Mouse (Mus musculus) thymus, adult 2 months (tissue): Measurements from ENCODE around the gene Gpr88. TPM values are rescaled to one million over a fixed set of nuclear protein-coding genes. Genes with fewer than 3 reads are reported as not detected.

Source experiments
- DNase-seq: peaks from one replicate; pipeline ENCODE4 v3.0.0; 2021
- H3K27ac ChIP-seq: fragments of 200-500 bp; 2 replicates; pipeline ENCODE4 v1.5.1; 2012; ENCODE audit warnings: low read length, control low read depth; ENCODE audit not compliant: control insufficient read depth, insufficient read depth
- H3K27me3 ChIP-seq: fragments of 200-500 bp; 2 replicates; pipeline ENCODE4 v1.6.1; 2012; ENCODE audit warnings: mild to moderate bottlenecking, low read length, moderate library complexity, mixed read lengths; ENCODE audit not compliant: control insufficient read depth, insufficient read depth
- H3K36me3 ChIP-seq: fragments of 200-500 bp; 2 replicates; pipeline ENCODE4 v1.6.1; 2012; ENCODE audit warnings: mild to moderate bottlenecking, low read length, moderate library complexity; ENCODE audit not compliant: control insufficient read depth, insufficient read depth
- H3K4me1 ChIP-seq: fragments of 200-500 bp; replicated peaks from 2 replicates; pipeline ENCODE4 v1.6.1; 2012; ENCODE audit warnings: low read length; ENCODE audit not compliant: control insufficient read depth, insufficient read depth
- H3K4me3 ChIP-seq: fragments of 200-500 bp; 2 replicates; pipeline ENCODE4 v1.5.1; 2012; ENCODE audit warnings: mild to moderate bottlenecking, low read length, control low read depth, moderate library complexity; ENCODE audit not compliant: control insufficient read depth, insufficient read depth
- CTCF ChIP-seq: fragments of 200-500 bp; IDR thresholded peaks from 2 replicates; pipeline ENCODE4 v1.5.1; 2012; ENCODE audit warnings: mild to moderate bottlenecking, control low read depth, low read length, moderate library complexity, borderline replicate concordance; ENCODE audit not compliant: control insufficient read depth, poor library complexity, insufficient read depth; ENCODE audit errors: extremely low read depth
- POLR2A ChIP-seq: fragments of 200-500 bp; IDR thresholded peaks from 2 replicates; pipeline ENCODE4 v1.6.1; 2012; ENCODE audit warnings: mild to moderate bottlenecking, low read length, control low read depth, moderate library complexity; ENCODE audit not compliant: control insufficient read depth, poor library complexity, insufficient read depth; ENCODE audit errors: extremely low read depth
- WGBS: fragments of 180-500 bp; shearing (Covaris S2); methylation state at CpG from one replicate; pipeline ENCODE4 v1.1.7; 2018; 5-methylcytosine and 5-hydroxymethylcytosine counted together
- polyA plus RNA-seq: library from polyadenylated mRNA; depleted of rRNA; stranded (reverse); fragments of >200 nt; gene quantifications from 2 replicates; pipeline ENCODE4 v1.2.3, GENCODE M21; 2012; rRNA removed

The Gpr88 gene
- 0.94 and 1.1 TPM in 2 replicates for polyA plus RNA-seq

DNA sequence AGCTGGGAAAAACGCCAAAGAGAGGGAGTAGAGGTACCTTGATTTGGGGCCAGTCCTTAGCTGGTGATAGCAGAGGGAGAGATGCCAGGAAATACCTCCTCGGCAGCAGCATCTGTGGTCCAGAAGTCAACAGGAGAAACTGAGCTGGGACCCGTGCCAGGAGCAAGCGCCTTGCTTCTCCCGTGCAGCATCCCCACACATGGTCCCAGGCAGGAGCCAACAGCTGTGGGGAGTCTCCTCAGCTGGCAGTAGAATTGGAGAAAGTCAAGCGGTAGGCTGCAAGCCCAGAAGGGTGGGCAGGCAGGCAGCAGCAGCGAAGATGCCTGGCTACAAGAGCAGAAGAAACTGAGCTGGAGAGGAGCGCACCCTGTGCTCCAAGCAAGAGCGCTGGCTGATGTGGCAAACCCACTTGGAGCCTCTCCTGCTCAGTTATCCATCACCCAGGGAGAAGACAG is at the start of gene Gpr88:
TSS of gene Gpr88 (minus strand) at position 427 of the 455 bp plus-strand sequence.
- no peak within 1 kb of the TSS for H3K27ac ChIP-seq
- no peaks in the 10 kb centered on the region for H3K36me3 ChIP-seq
- H3K27me3 ChIP-seq: peaks cover 13% of the 10 kb centered on the region
- 18% methylated on average over 9 of the region's 9 CpGs for WGBS
- H3K4me3 ChIP-seq: 0 out of 2 replicates have a peak within 1 kb of the TSS, but pooled peaks have one; percentile 1
- TF ChIP-seq POLR2A (no peak), CTCF (no peak)
- no peak for DNase-seq
- H3K4me1 ChIP-seq: no peaks in the 10 kb centered on the region

DNA sequence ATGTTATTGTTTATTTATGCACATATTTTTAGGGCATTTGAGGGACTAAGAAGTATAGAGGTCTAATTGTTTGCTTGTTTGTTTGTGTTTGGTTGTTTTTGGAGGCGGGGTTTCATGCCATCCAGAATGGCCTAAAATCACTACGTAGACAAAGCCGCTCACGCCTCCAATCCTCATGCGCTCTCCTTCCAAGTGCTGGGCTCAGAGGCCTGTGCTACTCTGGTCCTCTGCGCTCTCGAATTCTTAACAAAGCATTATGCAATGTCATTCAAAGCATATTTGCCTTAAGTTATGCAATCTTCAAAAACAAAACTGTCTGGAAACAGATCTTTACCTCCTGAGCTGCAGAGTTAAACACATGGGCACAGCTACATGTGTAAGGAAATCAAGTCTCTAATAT is 49.3 kb upstream of the Gpr88 start:
- no peak overlapping the region for H3K27ac ChIP-seq
- TF ChIP-seq POLR2A (no peak), CTCF (no peak)
- H3K4me3 ChIP-seq: no peak overlapping the region
- DNase-seq: no peak
- WGBS: over 99% methylated on average over 7 of the region's 7 CpGs
- peaks cover 7% of the 10 kb centered on the region; the same call in 1 of the 2 replicates for H3K36me3 ChIP-seq
- H3K4me1 ChIP-seq: no peaks in the 10 kb centered on the region
- H3K27me3 ChIP-seq: no peaks in the 10 kb centered on the region

DNA sequence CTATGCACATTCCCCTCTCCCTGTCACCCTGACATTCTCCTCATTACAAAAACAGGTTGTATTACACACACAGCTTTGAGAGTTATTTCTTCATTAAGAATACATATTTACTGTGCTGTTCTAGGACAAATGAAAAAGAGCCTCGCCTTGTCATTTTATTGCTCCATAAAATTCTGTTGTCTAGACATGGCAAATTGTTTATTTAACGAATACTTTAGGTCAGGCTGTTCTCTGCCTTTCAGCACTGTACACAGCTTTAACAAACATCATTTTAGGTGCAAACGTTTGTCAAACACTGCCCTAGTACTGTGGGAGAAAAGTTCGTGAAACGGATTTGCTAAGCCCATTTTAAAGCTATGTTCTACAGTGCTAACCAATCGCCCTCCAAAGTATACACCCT is 48.5 kb upstream of the Gpr88 start:
- no peak for TF ChIP-seq CTCF
- TF ChIP-seq POLR2A: no peak
- WGBS: 95% methylated on average over 6 of the region's 6 CpGs

DNA sequence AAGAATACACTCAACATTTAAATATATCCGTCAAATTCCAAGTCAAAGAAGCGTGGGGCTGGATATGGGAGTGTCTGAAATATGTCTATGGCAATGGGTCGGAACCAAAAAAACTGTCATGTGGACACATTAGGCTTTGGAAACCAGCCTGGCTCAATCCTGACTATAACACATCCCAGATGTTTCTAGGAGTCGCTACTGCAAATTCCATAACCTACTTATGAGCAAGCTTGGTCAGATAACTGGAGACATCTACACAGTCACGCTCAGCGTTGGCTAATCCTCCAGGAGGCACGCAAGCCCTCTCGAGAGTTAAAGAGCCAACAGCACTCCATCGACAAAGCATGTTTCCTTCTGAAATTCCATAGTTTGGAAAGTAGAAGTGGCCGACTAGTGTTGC is 45.4 kb upstream of the Gpr88 start:
- Histone ChIP-seq H3K27ac (no peak overlapping the region), H3K36me3 (peaks cover 10% of the 10 kb centered on the region)
- no peak for DNase-seq

More for the DNA sequence above, 48.5 kb upstream of the Gpr88 start:
- DNase-seq: no peak
- H3K4me3 ChIP-seq: no peak overlapping the region
- no peaks in the 10 kb centered on the region for H3K27me3 ChIP-seq
- H3K4me1 ChIP-seq: no peaks in the 10 kb centered on the region
- 0 out of 2 replicates have a peak, but pooled peaks cover 7% of the 10 kb centered on the region for H3K36me3 ChIP-seq
- H3K27ac ChIP-seq: no peak overlapping the region

DNA sequence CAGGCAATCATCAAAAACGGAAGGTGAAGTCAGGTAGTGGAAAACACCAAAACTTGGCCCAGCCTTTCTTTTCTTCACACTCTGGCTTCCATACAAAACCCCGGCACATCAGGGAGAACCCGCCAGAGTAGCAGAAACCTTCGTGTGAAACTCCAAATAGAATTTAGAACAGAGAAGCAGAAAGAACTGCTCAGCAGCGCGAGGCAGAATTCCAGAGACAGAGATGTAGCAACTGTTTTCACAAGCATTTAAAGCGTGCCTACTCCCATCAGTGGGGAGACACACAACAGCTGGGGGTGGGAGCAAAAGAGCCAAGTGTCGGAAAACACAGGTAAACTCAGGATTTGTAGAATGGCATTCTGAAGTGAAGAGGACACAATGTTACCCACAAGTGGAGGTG is 44.7 kb upstream of the Gpr88 start:
- TF ChIP-seq POLR2A: no peak
- TF ChIP-seq CTCF: no peak
- Histone ChIP-seq H3K4me1 (no peaks in the 10 kb centered on the region), H3K4me3 (no peak overlapping the region), H3K36me3 (peaks cover 16% of the 10 kb centered on the region), H3K27me3 (no peaks in the 10 kb centered on the region), H3K27ac (no peak overlapping the region)
- DNase-seq: no peak
- 92% methylated on average over 8 of the region's 8 CpGs for WGBS

More for the DNA sequence above, 45.4 kb upstream of the Gpr88 start:
- TF ChIP-seq POLR2A (no peak), CTCF (no peak)
- WGBS: 93% methylated on average over 10 of the region's 10 CpGs
- no peaks in the 10 kb centered on the region for H3K27me3 ChIP-seq
- no peak overlapping the region for H3K4me3 ChIP-seq
- H3K4me1 ChIP-seq: no peaks in the 10 kb centered on the region

DNA sequence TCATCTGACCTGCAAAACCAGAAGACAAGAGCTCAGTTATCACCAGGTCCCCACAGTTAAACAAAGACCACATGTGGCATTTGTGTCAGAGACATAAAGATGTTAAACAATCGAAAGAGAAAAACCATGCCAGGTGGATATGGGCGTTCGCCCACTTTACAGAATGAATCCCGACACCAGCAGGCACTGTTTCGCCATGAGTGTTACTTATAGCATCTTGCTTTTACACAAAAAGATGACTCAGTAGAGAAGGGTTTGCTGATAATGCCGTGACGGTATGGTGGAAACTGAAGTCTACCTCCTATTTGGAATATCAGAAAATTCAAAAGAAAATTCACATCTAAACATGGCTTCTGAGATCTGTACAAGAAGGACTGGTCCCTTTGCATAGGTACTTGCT is 43.9 kb upstream of the Gpr88 start:
- H3K4me3 ChIP-seq: no peak overlapping the region
- peaks cover 16% of the 10 kb centered on the region for H3K36me3 ChIP-seq
- H3K27me3 ChIP-seq: no peaks in the 10 kb centered on the region
- no peaks in the 10 kb centered on the region for H3K4me1 ChIP-seq
- 98% methylated on average over 7 of the region's 7 CpGs for WGBS
- DNase-seq: no peak
- no peak overlapping the region for H3K27ac ChIP-seq
- no peak for TF ChIP-seq CTCF
- no peak for TF ChIP-seq POLR2A
